Mouse (Mus musculus) gonadal fat pad, adult 2 months (tissue): Measurements from ENCODE around the gene Tomm40. TPM values are rescaled to one million over a fixed set of nuclear protein-coding genes. Genes with fewer than 3 reads are reported as not detected.

Experiments used
- polyA plus RNA-seq: library from polyadenylated mRNA; depleted of rRNA; stranded (reverse); fragments of >200 nt; gene quantifications from 2 replicates; pipeline ENCODE4 v1.2.3, GENCODE M21; 2012; rRNA removed

Tomm40 gene
- polyA plus RNA-seq, 1 experiment = 71.5 TPM

Other genes with a start within 250 kb of the Tomm40 start
- 10.9 TPM in 2 replicates for gene Bloc1s3, start 207.1 kb downstream of the Tomm40 start, polyA plus RNA-seq
- gene Trappc6a, start 207.0 kb downstream of the Tomm40 start, polyA plus RNA-seq = 114 and 128 TPM in 2 replicates
- gene Nkpd1, start 197.6 kb downstream of the Tomm40 start, polyA plus RNA-seq = 0.35 and 0.56 TPM in 2 replicates
- 104 and 109 TPM in 2 replicates for gene Ppp1r37, start 152.4 kb downstream of the Tomm40 start, polyA plus RNA-seq
- gene Zfp296, start 138.2 kb downstream of the Tomm40 start, polyA plus RNA-seq = 2.0 and 2.7 TPM in 2 replicates
- 70.7 and 100 TPM in 2 replicates for gene Gemin7, start 137.8 kb downstream of the Tomm40 start, polyA plus RNA-seq
- 56.3 and 60.1 TPM in 2 replicates for gene Clasrp, start 111.0 kb downstream of the Tomm40 start, polyA plus RNA-seq
- gene Relb, start 86.0 kb downstream of the Tomm40 start, polyA plus RNA-seq = 21.9 and 23.9 TPM in 2 replicates
- gene Clptm1, start 50.4 kb downstream of the Tomm40 start, polyA plus RNA-seq = 152 and 174 TPM in 2 replicates
- 2.1 and 4.1 TPM in 2 replicates for gene Apoc2, start 37.5 kb downstream of the Tomm40 start, polyA plus RNA-seq
- gene Gm44805, start 34.0 kb downstream of the Tomm40 start, polyA plus RNA-seq = not detected in 2 replicates
- gene Apoc4, start 34.0 kb downstream of the Tomm40 start, polyA plus RNA-seq = 8.7 and 13.2 TPM in 2 replicates
- 90.2 and 97.7 TPM in 2 replicates for gene Apoc1, start 22.8 kb downstream of the Tomm40 start, polyA plus RNA-seq
- gene Apoe, start 16.2 kb downstream of the Tomm40 start, polyA plus RNA-seq = 3,227 and 3,747 TPM in 2 replicates
- 47.6 and 48.5 TPM in 2 replicates for gene Nectin2, start 35.0 kb upstream of the Tomm40 start, polyA plus RNA-seq
- gene Bcam, start 55.6 kb upstream of the Tomm40 start, polyA plus RNA-seq = 133 and 134 TPM in 2 replicates
- gene Cblc, start 81.4 kb upstream of the Tomm40 start, polyA plus RNA-seq = 21.4 and 22.9 TPM in 2 replicates
- 10.5 and 11.8 TPM in 2 replicates for gene Bcl3, start 107.3 kb upstream of the Tomm40 start, polyA plus RNA-seq
- gene Gm19345, start 136.6 kb upstream of the Tomm40 start, polyA plus RNA-seq = 0.11 TPM in 1 of 2 replicates, not detected in the other
- gene Ceacam16, start 145.9 kb upstream of the Tomm40 start, polyA plus RNA-seq = 0.22 and 0.57 TPM in 2 replicates
- gene Ceacam19, start 172.5 kb upstream of the Tomm40 start, polyA plus RNA-seq = 0.16 and 1.8 TPM in 2 replicates
- gene Pvr, start 205.7 kb upstream of the Tomm40 start, polyA plus RNA-seq = 17.0 and 21.0 TPM in 2 replicates
- 0.20 and 0.37 TPM in 2 replicates for gene Igsf23, start 235.3 kb upstream of the Tomm40 start, polyA plus RNA-seq
- gene Ceacam20, start 250.0 kb upstream of the Tomm40 start, polyA plus RNA-seq = 0.09 and 0.15 TPM in 2 replicates